Mouse (Mus musculus) forebrain, postnatal 0 days (tissue): Measurements from ENCODE around the gene Itgal. TPM values are rescaled to one million over a fixed set of nuclear protein-coding genes. Genes with fewer than 3 reads are reported as not detected.
A peak's percentile ranks its signal among the peaks of the same experiment; 100 is the strongest.

ENCODE experiments used
- ATAC-seq: fragments of 200-750 bp; cut with Nextera tagmentation; 2 replicates; pipeline ENCODE4 v1.8.0; 2017; ENCODE audit warnings: mild to moderate bottlenecking, moderate library complexity
- DNase-seq: peaks from one replicate; pipeline ENCODE4 v3.0.0-alpha.2; 2015
- H3K27ac ChIP-seq: fragments of 300-500 bp; sonication (generic); 2 replicates; pipeline ENCODE4 v1.5.1; 2014; ENCODE audit warnings: low read depth, mild to moderate bottlenecking, antibody characterized with exemption, low read length, moderate library complexity, mixed read lengths
- H3K27me3 ChIP-seq: fragments of 300-500 bp; sonication (generic); 2 replicates; pipeline ENCODE4 v1.6.1; 2014; ENCODE audit warnings: mild to moderate bottlenecking, low read length, mixed read lengths; ENCODE audit not compliant: insufficient read depth
- H3K36me3 ChIP-seq: fragments of 300-500 bp; sonication (generic); 2 replicates; pipeline ENCODE4 v1.6.1; 2014; ENCODE audit warnings: mild to moderate bottlenecking, moderate library complexity; ENCODE audit not compliant: insufficient read depth
- H3K4me1 ChIP-seq: fragments of 300-500 bp; sonication (generic); 2 replicates; pipeline ENCODE4 v1.6.1; 2014; ENCODE audit warnings: antibody characterized with exemption; ENCODE audit not compliant: insufficient read depth
- H3K4me2 ChIP-seq: fragments of 300-500 bp; sonication (generic); 2 replicates; pipeline ENCODE4 v1.6.1; 2014; ENCODE audit warnings: low read depth, mild to moderate bottlenecking, moderate library complexity
- H3K4me3 ChIP-seq: fragments of 300-500 bp; sonication (generic); 2 replicates; pipeline ENCODE4 v1.5.1; 2014; ENCODE audit warnings: low read depth, low read length, mixed read lengths
- H3K9ac ChIP-seq: fragments of 300-500 bp; sonication (generic); 2 replicates; pipeline ENCODE4 v1.6.1; 2014; ENCODE audit warnings: mild to moderate bottlenecking
- H3K9me3 ChIP-seq: fragments of 300-500 bp; sonication (generic); 2 replicates; pipeline ENCODE4 v1.6.1; 2016; ENCODE audit warnings: low read length
- CTCF ChIP-seq: sonication (generic); IDR thresholded peaks from 2 replicates; pipeline ENCODE4 v1.5.1; 2016; ENCODE audit warnings: antibody characterized with exemption, control low read depth, low read depth
- WGBS: fragments of 180-500 bp; shearing (Covaris S2); extraction: QIAGEN DNeasy Blood & Tissue Kit; methylation state at CpG from one replicate; pipeline ENCODE4 v1.1.7; 2014; 5-methylcytosine and 5-hydroxymethylcytosine counted together
- polyA plus RNA-seq: library from polyadenylated mRNA; unstranded; fragments of >200 nt; fragmentation: Nextera tagmentation; extraction: Ambion mirVana; gene quantifications from 2 replicates; pipeline ENCODE4 v1.2.1, GENCODE M21; 2015
- total RNA-seq: library from RNA; depleted of rRNA; stranded (reverse); fragments of >200 nt; gene quantifications from 2 replicates; pipeline ENCODE4 v1.2.3, GENCODE M21; 2014

Itgal gene
- total and polyA plus RNA-seq, 2 experiments from 2014 or later = 0.56 to 0.76 TPM

DNA sequence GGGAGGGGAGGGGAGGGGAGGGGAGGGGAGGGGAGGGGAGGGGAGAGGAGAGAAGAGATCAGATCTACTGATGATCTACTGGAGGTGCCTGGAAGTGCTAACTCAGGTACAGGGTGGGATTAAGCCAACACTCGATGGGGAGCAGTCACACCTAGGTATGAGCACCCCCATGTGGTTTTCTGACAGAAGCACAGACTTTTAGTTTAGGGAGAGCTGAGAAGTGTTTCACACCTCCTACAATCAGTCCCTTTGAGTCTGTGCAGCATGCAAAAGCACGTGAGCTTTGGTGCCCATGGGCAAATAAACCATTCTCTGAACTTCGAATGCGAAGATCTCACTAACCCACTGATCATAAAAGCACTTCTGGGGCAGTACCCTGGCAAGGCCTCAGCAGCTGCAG, 46.3 kb downstream of the Itgal start:
- Histone ChIP-seq H3K9me3 (no peaks in the 10 kb centered on the region), H3K27ac (no peak overlapping the region), H3K9ac (no peak overlapping the region), H3K4me3 (no peak overlapping the region), H3K4me1 (0 out of 2 replicates have a peak, but pooled peaks cover 5% of the 10 kb centered on the region), H3K27me3 (no peaks in the 10 kb centered on the region), H3K36me3 (peaks cover 15% of the 10 kb centered on the region), H3K4me2 (no peak overlapping the region)
- WGBS = 66% methylated on average over 4 of the region's 4 CpGs
- peak; percentile 54 for TF ChIP-seq CTCF
- ATAC-seq (no peak), DNase-seq (peak; percentile 13)

DNA sequence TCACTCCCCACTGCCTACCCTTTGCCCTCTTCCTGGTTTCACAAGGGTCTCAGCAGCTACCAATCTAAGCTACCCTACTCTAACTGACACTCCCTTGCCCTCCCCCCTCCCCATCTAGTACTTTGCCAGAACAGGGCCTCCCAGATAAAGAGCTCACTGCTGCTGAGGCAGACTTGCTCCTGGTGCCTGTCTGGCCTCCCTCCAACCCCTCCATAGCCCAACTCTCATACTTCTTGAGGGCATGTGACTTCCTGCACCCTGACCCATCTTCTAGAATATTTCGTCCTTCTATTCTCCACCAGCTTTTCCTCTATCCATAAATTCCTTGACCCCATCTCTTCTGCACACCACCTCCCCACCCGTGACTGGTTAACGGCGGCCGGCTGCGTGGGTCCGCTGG, 46.8 kb downstream of the Itgal start:
- Histone ChIP-seq H3K4me3 (no peak overlapping the region), H3K4me1 (0 out of 2 replicates have a peak, but pooled peaks cover 5% of the 10 kb centered on the region), H3K9ac (no peak overlapping the region), H3K27me3 (no peaks in the 10 kb centered on the region), H3K36me3 (peaks cover 15% of the 10 kb centered on the region), H3K4me2 (no peak overlapping the region), H3K9me3 (no peaks in the 10 kb centered on the region), H3K27ac (no peak overlapping the region)
- no peak for ATAC-seq
- TF ChIP-seq CTCF = no peak
- 93% methylated on average over 7 of the region's 7 CpGs for WGBS
- no peak for DNase-seq

GRCm38 (mm10) chr7:127343351-127344019, 47.4 kb downstream of the Itgal start:
- Histone ChIP-seq H3K36me3 (peaks cover 15% of the 10 kb centered on the region), H3K4me1 (0 out of 2 replicates have a peak, but pooled peaks cover 5% of the 10 kb centered on the region), H3K9me3 (no peaks in the 10 kb centered on the region), H3K9ac (no peak overlapping the region), H3K4me3 (no peak overlapping the region), H3K27ac (no peak overlapping the region), H3K4me2 (no peak overlapping the region), H3K27me3 (no peaks in the 10 kb centered on the region)
- ATAC-seq (no peak), DNase-seq (no peak)
- WGBS = 94% methylated on average over 38 of the region's 38 CpGs
- TF ChIP-seq CTCF = no peak

- peak overlapping the region; percentile 91 for H3K4me3 ChIP-seq
- 0 out of 2 replicates have a peak, but pooled peaks cover 5% of the 10 kb centered on the region for H3K4me1 ChIP-seq
- ATAC-seq (no peak), DNase-seq (no peak)
- peak overlapping the region; percentile 93 for H3K9ac ChIP-seq
- H3K27me3 ChIP-seq = no peaks in the 10 kb centered on the region
- no peak for TF ChIP-seq CTCF
- H3K27ac ChIP-seq = no peak overlapping the region
- 88% methylated on average over 8 of the region's 8 CpGs for WGBS
- H3K4me2 ChIP-seq = peak overlapping the region; percentile 62
- H3K9me3 ChIP-seq = no peaks in the 10 kb centered on the region
- peaks cover 15% of the 10 kb centered on the region for H3K36me3 ChIP-seq
These were observed 48.3 kb downstream of the Itgal start for GRCm38 (mm10) chr7:127344371-127344770.

GRCm38 (mm10) chr7:127345092-127345491, 49.0 kb downstream of the Itgal start:
- no peak for TF ChIP-seq CTCF
- Histone ChIP-seq H3K36me3 (peaks cover 15% of the 10 kb centered on the region), H3K4me2 (peak overlapping the region; percentile 62), H3K27ac (peak overlapping the region; percentile 94), H3K4me3 (peak overlapping the region; percentile 91), H3K9ac (peak overlapping the region; percentile 93), H3K4me1 (0 out of 2 replicates have a peak, but pooled peaks cover 5% of the 10 kb centered on the region), H3K9me3 (no peaks in the 10 kb centered on the region), H3K27me3 (no peaks in the 10 kb centered on the region)
- peak; percentile 20 for ATAC-seq
- under 1% methylated on average over 40 of the region's 42 CpGs for WGBS
- no peak for DNase-seq

GRCm38 (mm10) chr7:127345512-127346325, 49.7 kb downstream of the Itgal start, which contains the start of gene Zfp768:
Gene Zfp768, minus strand, starts transcription at chr7:127345589.
- Histone ChIP-seq H3K27ac (peak within 1 kb of the TSS; percentile 94), H3K9me3 (no peaks in the 10 kb centered on the region), H3K4me2 (peak within 1 kb of the TSS; percentile 62), H3K36me3 (peaks cover 15% of the 10 kb centered on the region), H3K4me3 (peak within 1 kb of the TSS; percentile 91), H3K9ac (peak within 1 kb of the TSS; percentile 93), H3K4me1 (0 out of 2 replicates have a peak, but pooled peaks cover 5% of the 10 kb centered on the region), H3K27me3 (no peaks in the 10 kb centered on the region)
- ATAC-seq (peak; percentile 94), DNase-seq (peak; percentile 94)
- WGBS = 3% methylated on average over 69 of the region's 76 CpGs
- TF ChIP-seq CTCF = no peak

- WGBS = 14% methylated on average over 8 of the region's 8 CpGs
- TF ChIP-seq CTCF = no peak
- no peak for ATAC-seq
These were observed 50.6 kb downstream of the Itgal start for GRCm38 (mm10) chr7:127346676-127347075.

More at GRCm38 (mm10) chr7:127346676-127347075, 50.6 kb downstream of the Itgal start:
- Histone ChIP-seq H3K36me3 (peaks cover 11% of the 10 kb centered on the region; the same call in 1 of the 2 replicates), H3K27me3 (no peaks in the 10 kb centered on the region), H3K4me3 (peak overlapping the region; percentile 91; the same call in 1 of the 2 replicates), H3K9me3 (no peaks in the 10 kb centered on the region), H3K4me2 (peak overlapping the region; percentile 62), H3K4me1 (0 out of 2 replicates have a peak, but pooled peaks cover 5% of the 10 kb centered on the region), H3K27ac (no peak overlapping the region), H3K9ac (0 out of 2 replicates have a peak overlapping the region, but pooled peaks have one; percentile 93)
- DNase-seq = no peak
